Mouse (Mus musculus) gastrocnemius, adult 2 months (tissue): ENCODE data around the gene Prkar1b. TPM values are rescaled to one million over a fixed set of nuclear protein-coding genes. Genes with fewer than 3 reads are reported as not detected.

Source experiments
- DNase-seq: peaks from one replicate; pipeline ENCODE4 v3.0.0; 2022
- H3K27ac ChIP-seq: fragments of 200-600 bp; 2 replicates; pipeline ENCODE4 v1.8.1; 2022; ENCODE audit warnings: mild to moderate bottlenecking
- H3K4me3 ChIP-seq: fragments of 200-600 bp; 2 replicates; pipeline ENCODE4 v1.8.1; 2022; ENCODE audit warnings: mild to moderate bottlenecking, moderate library complexity
- CTCF ChIP-seq: fragments of 200-600 bp; IDR thresholded peaks from 2 replicates; pipeline ENCODE4 v1.8.1; 2022; ENCODE audit warnings: antibody characterized with exemption, mild to moderate bottlenecking, moderate library complexity
- intact Hi-C: fragments of 180-260 bp; cut with DNase I; formaldehyde crosslinking; loops from one replicate; pipeline ENCODE4 v1.15.1; 2025
- total RNA-seq, 2 experiments: library from RNA; stranded (reverse); gene quantifications; 2 replicates each; pipeline ENCODE4 v1.2.3; 2021

Gene Prkar1b
- total RNA-seq, 2 experiments from 2014 or later, result 0.59 to 1.4 TPM

- no peak for TF ChIP-seq CTCF
- no peak for DNase-seq
- intact Hi-C loops, result loop anchor here (10.0 kb wide), 1 partner anchor 157 kb away; no protein-coding TSS in a partner anchor
- H3K4me3 ChIP-seq, result no peak overlapping the region
- H3K27ac ChIP-seq, result no peak overlapping the region
Measured at GRCm38 (mm10) chr5:139171929-139172328, 22.1 kb upstream of the Prkar1b start.

- TF ChIP-seq CTCF, result no peak
- H3K4me3 ChIP-seq, result no peak overlapping the region
- H3K27ac ChIP-seq, result no peak overlapping the region
- intact Hi-C loops, result no loop called here
- no peak for DNase-seq
Measured at GRCm38 (mm10) chr5:139167548-139167947, 17.7 kb upstream of the Prkar1b start.

- Histone ChIP-seq H3K27ac (no peak overlapping the region), H3K4me3 (no peak overlapping the region)
- no peak for DNase-seq
- intact Hi-C loops, result no loop called here
- TF ChIP-seq CTCF, result no peak
Measured at GRCm38 (mm10) chr5:139166781-139167361, 17.1 kb upstream of the Prkar1b start.

- intact Hi-C loops, result no loop called here
- Histone ChIP-seq H3K4me3 (no peak overlapping the region), H3K27ac (no peak overlapping the region)
- no peak for DNase-seq
- TF ChIP-seq CTCF, result no peak
Measured at GRCm38 (mm10) chr5:139161632-139162031, 11.8 kb upstream of the Prkar1b start.

GRCm38 (mm10) chr5:139160899-139161298 lies 11.1 kb upstream of the Prkar1b start:
- H3K27ac ChIP-seq, result no peak overlapping the region
- no peak for DNase-seq
- no peak overlapping the region for H3K4me3 ChIP-seq
- intact Hi-C loops, result no loop called here
- no peak for TF ChIP-seq CTCF

- Histone ChIP-seq H3K27ac (peak overlapping the region; percentile 77), H3K4me3 (peak overlapping the region; percentile 97)
- intact Hi-C loops, result no loop called here
- no peak for TF ChIP-seq CTCF
- peak; percentile 33 for DNase-seq
Measured at GRCm38 (mm10) chr5:139150603-139151031, 816 bp upstream of the Prkar1b start.

GRCm38 (mm10) chr5:139149006-139149672 lies 662 bp downstream of the Prkar1b start:
- H3K27ac ChIP-seq, result peak overlapping the region; percentile 89
- no peak for DNase-seq
- intact Hi-C loops, result no loop called here
- H3K4me3 ChIP-seq, result peak overlapping the region; percentile 97
- no peak for TF ChIP-seq CTCF

GRCm38 (mm10) chr5:139147178-139148078 lies 2.4 kb downstream of the Prkar1b start:
- Histone ChIP-seq H3K4me3 (no peak overlapping the region), H3K27ac (no peak overlapping the region)
- DNase-seq, result no peak
- TF ChIP-seq CTCF, result no peak
- intact Hi-C loops, result no loop called here

- H3K4me3 ChIP-seq, result no peak overlapping the region
- intact Hi-C loops, result no loop called here
- no peak for DNase-seq
- TF ChIP-seq CTCF, result no peak
- no peak overlapping the region for H3K27ac ChIP-seq
Measured at GRCm38 (mm10) chr5:139146476-139147075, 3.2 kb downstream of the Prkar1b start.

- no peak overlapping the region for H3K27ac ChIP-seq
- intact Hi-C loops, result no loop called here
- no peak for TF ChIP-seq CTCF
- DNase-seq, result no peak
- H3K4me3 ChIP-seq, result no peak overlapping the region
Measured at GRCm38 (mm10) chr5:139145726-139146125, 4.1 kb downstream of the Prkar1b start.

GRCm38 (mm10) chr5:139143890-139144289 lies 5.9 kb downstream of the Prkar1b start:
- Histone ChIP-seq H3K27ac (no peak overlapping the region), H3K4me3 (no peak overlapping the region)
- TF ChIP-seq CTCF, result no peak
- intact Hi-C loops, result no loop called here
- DNase-seq, result no peak

- DNase-seq, result no peak
- H3K4me3 ChIP-seq, result no peak overlapping the region
- no peak for TF ChIP-seq CTCF
- no peak overlapping the region for H3K27ac ChIP-seq
- intact Hi-C loops, result no loop called here
Measured at GRCm38 (mm10) chr5:139141326-139141725, 8.5 kb downstream of the Prkar1b start.

GRCm38 (mm10) chr5:139140589-139140988 lies 9.2 kb downstream of the Prkar1b start:
- H3K4me3 ChIP-seq, result no peak overlapping the region
- no peak for DNase-seq
- intact Hi-C loops, result no loop called here
- H3K27ac ChIP-seq, result no peak overlapping the region
- TF ChIP-seq CTCF, result no peak
